Mouse (Mus musculus) CD4-positive, CD25-positive, alpha-beta regulatory T cell, adult 2 months (primary cell): Measurements from ENCODE around the gene Epb41l1.

ENCODE experiments used
- DNase-seq: peaks from one replicate; pipeline ENCODE4 v3.0.0-alpha.2; 2012; ENCODE audit warnings: low read depth, low spot score

Gene Epb41l1

GRCm38 (mm10) chr2:156483204-156483603 lies 62.5 kb downstream of the Epb41l1 start:
- no peak for DNase-seq

GRCm38 (mm10) chr2:156486086-156486751 lies 65.5 kb downstream of the Epb41l1 start:
- DNase-seq, result no peak

- no peak for DNase-seq
These were observed 67.0 kb downstream of the Epb41l1 start for GRCm38 (mm10) chr2:156487589-156488160.

GRCm38 (mm10) chr2:156488166-156488814 lies 67.6 kb downstream of the Epb41l1 start:
- DNase-seq, result no peak

- DNase-seq, result no peak
These were observed 69.5 kb downstream of the Epb41l1 start for GRCm38 (mm10) chr2:156490176-156490575.

- no peak for DNase-seq
These were observed 71.1 kb downstream of the Epb41l1 start for GRCm38 (mm10) chr2:156491796-156492195.

GRCm38 (mm10) chr2:156493766-156494165 lies 73.1 kb downstream of the Epb41l1 start:
- no peak for DNase-seq

- DNase-seq, result no peak
These were observed 73.8 kb downstream of the Epb41l1 start for GRCm38 (mm10) chr2:156494465-156494864.

- no peak for DNase-seq
These were observed 74.2 kb downstream of the Epb41l1 start for GRCm38 (mm10) chr2:156494875-156495274.

- no peak for DNase-seq
These were observed 76.3 kb downstream of the Epb41l1 start for GRCm38 (mm10) chr2:156496816-156497566.

- peak; percentile 41 for DNase-seq
These were observed 77.2 kb downstream of the Epb41l1 start for GRCm38 (mm10) chr2:156497915-156498314.

GRCm38 (mm10) chr2:156501025-156501424 lies 80.3 kb downstream of the Epb41l1 start:
- no peak for DNase-seq

GRCm38 (mm10) chr2:156505533-156505932 lies 84.8 kb downstream of the Epb41l1 start:
- DNase-seq, result no peak

GRCm38 (mm10) chr2:156512028-156512427 lies 91.3 kb downstream of the Epb41l1 start:
- DNase-seq, result no peak

- no peak for DNase-seq
These were observed 91.9 kb downstream of the Epb41l1 start for GRCm38 (mm10) chr2:156512561-156512960.

- DNase-seq, result no peak
These were observed 94.4 kb downstream of the Epb41l1 start for GRCm38 (mm10) chr2:156515102-156515501.

- peak; percentile 74 for DNase-seq
These were observed 95.0 kb downstream of the Epb41l1 start for GRCm38 (mm10) chr2:156515565-156516185.

GRCm38 (mm10) chr2:156516678-156517077 lies 96.0 kb downstream of the Epb41l1 start:
- DNase-seq, result peak; percentile 23

GRCm38 (mm10) chr2:156518306-156518705 lies 97.6 kb downstream of the Epb41l1 start:
- no peak for DNase-seq

- no peak for DNase-seq
These were observed 98.9 kb downstream of the Epb41l1 start for GRCm38 (mm10) chr2:156519584-156519983.

GRCm38 (mm10) chr2:156522994-156523393 lies 102.3 kb downstream of the Epb41l1 start:
- no peak for DNase-seq

- DNase-seq, result no peak
These were observed 103.4 kb downstream of the Epb41l1 start for GRCm38 (mm10) chr2:156524078-156524477.
